Mouse (Mus musculus) gastrocnemius, postnatal 4 days (tissue): ENCODE results near the gene Adam8. TPM values are rescaled to one million over a fixed set of nuclear protein-coding genes. Genes with fewer than 3 reads are reported as not detected.

Experiments
- DNase-seq, 2 experiments: peaks; one replicate each; pipeline ENCODE4 v3.0.0; 2021 to 2022; ENCODE audit warnings: low spot score in 2 of 2, mixed read lengths in 2 of 2
- microRNA-seq: library from miRNA; unstranded; fragments of <30 nt; microRNA quantifications from one replicate; pipeline ENCODE4 v1.2.0, GENCODE M21; 2021
- total RNA-seq, 2 experiments: library from RNA; stranded (reverse); gene quantifications; 2 replicates each; pipeline ENCODE4 v1.2.3; 2021

Gene Adam8
- total RNA-seq, 2 experiments from 2014 or later = 0.78 to 1.1 TPM

DNA sequence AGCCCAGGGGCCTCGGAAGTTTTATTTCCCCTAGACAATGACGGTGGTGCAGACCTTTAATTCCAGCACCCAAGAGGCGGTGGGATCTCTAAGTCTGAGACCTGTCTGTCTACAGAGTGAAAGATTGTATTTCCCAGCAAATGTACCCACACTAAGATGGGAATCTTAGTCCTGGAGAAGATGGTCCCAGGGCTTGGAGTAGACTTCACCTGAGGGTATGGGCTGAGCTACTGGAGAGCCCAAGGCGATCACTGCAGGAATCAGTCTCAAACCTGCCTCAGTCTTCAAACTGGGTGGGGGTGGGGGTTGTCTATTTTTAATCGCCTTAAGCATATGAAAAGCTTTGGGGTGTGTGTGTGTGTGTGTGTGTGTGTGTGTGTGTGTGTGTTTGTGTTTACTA is 46.3 kb downstream of the Adam8 start:
- DNase-seq = no peak

- no peak for DNase-seq
Observed at GRCm38 (mm10) chr7:139945516-139945915, 46.8 kb downstream of the Adam8 start.

DNA sequence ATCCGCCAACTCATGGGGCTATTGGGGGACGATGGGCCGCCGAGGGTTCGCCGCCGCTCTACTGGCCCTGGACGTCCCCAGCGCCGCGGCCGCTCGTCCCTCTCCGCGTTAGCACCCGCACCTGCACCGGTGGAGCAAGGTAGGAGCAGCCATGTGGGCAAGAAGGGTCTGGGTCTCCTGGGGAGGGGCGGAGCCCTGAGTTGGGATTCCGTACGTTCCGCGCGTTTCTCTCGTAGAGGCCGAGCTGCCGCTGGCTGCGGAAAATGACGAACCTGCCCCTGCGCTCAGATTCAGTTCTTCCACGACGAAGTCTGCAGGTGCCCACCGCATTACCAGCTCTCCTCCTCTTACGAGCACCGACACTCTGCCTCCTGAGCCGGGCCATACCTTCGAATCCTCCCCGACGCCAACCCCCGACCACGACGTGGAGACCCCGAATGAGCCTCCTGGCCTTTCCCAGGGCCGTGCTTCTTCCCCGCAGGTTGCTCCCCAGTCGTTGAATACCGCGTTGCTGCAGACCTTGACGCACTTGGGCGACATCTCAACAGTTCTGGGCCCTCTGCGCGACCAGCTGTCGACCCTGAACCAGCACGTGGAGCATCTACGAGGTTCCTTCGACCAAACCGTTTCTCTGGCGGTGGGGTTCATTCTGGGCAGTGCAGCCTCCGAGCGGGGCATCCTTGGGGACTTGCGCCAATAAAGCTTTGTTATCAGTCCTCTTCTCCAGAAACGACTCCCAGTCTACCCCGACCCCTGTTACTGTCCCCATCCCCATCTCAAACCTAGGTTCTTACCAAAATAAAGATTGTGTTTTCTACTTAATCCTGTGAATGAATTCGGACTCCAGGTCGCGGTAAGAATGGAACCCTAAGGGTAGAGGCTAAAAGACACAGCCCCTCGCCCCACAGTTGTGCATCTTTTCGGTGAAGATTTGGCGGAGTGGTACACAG is 47.8 kb downstream of the Adam8 start:
- DNase-seq = no peak

GRCm38 (mm10) chr7:139943674-139944281 is 48.6 kb downstream of the Adam8 start, which contains the start of gene Utf1:
Gene Utf1 (plus strand): TSS chr7:139943789.
- DNase-seq = peak in 1 of 2 experiments; percentile 30

DNA sequence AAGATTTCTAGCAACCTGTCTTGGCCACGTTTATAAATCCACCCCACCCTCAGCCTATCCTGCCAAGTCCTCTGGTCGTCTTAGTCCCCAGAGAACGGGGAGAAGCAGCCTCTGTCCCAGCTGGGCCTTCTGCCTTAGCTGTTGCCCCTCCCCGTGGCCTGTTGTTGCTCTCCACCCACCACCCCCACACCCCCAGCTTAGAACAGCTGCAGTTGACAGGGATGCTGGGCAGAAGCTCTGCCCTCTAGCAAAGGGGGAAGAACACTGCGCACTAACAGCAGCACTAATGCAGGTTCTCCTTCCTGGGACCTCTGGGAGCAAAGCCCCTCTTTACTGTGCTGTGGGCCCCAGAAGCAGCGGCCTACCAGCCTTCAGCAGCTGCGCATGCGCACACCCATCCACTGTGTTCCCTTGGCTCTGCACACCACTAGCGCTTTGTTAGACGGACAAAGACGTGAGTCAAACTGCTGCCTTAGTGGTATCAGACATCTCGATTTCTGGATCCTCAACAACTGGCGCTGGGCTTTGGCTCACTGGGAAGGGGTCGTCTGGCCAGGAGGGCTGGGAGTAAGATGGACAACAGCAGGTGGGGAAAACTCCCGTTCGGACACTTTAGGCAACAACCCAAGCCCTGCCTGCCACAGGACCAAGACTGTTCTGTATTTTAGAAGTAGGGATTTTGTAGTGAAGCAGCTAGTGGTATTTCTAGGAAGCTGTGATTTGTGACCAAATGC is 51.7 kb downstream of the Adam8 start:
- peak in 1 of 2 experiments; percentile 25 for DNase-seq

DNA sequence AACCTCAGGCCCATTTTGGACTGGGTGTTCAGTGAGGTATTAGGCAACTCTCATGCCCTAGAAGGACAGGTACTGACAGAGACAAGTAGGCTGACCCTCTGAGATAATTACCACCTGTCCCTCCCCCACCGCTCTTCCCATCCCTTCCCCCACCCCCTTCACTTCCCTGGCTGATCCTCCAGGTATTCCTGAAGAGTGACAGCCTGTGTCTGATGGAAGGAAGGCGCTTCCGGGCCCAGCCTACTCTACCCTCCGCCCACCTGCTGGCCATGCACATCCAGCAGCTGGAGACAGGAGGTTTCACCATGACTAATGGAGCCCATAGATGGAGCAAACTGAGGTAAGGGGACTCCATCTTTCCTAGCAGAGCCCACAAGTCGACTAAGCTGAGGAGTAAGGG is 54.6 kb downstream of the Adam8 start:
- no peak for DNase-seq

- DNase-seq = no peak
Observed at GRCm38 (mm10) chr7:139937138-139937537, 55.2 kb downstream of the Adam8 start.

GRCm38 (mm10) chr7:139936705-139937104 is 55.7 kb downstream of the Adam8 start:
- DNase-seq = no peak

- DNase-seq = peak in 1 of 2 experiments; percentile 34
Observed at GRCm38 (mm10) chr7:139930732-139931131, 61.6 kb downstream of the Adam8 start.

Small RNA genes lying within 50 kb of the gene (microRNA-seq; reads per million reads assigned to microRNA genes)
- gene Mir202 = not detected
- gene Mir7062 = not detected
- not detected for gene mmu-mir-7686

Other genes with a start within 250 kb of the Adam8 start
- under 1 TPM; 0.05 TPM for gene Adgra1, start 158.4 kb downstream of the Adam8 start, total RNA-seq
- gene Kndc1, start 97.9 kb downstream of the Adam8 start, total RNA-seq = 1 to 10 TPM in 1 of 2 experiments, under 1 TPM in 1; 0.91 to 1.0 TPM
- not detected for gene Utf1, start 48.8 kb downstream of the Adam8 start, total RNA-seq
- gene 6430531B16Rik, start 13.8 kb downstream of the Adam8 start, total RNA-seq = not detected
- 10 to 100 TPM; 11.0 to 11.2 TPM for gene Zfp511, start 43.8 kb upstream of the Adam8 start, total RNA-seq
- gene Tubgcp2, start 44.1 kb upstream of the Adam8 start, total RNA-seq = 10 to 100 TPM; 34.6 to 38.0 TPM
- not detected for gene Msx3, start 56.5 kb upstream of the Adam8 start, total RNA-seq
- not detected for gene Caly, start 90.0 kb upstream of the Adam8 start, total RNA-seq
- gene Prap1, start 100.8 kb upstream of the Adam8 start, total RNA-seq = not detected
- gene Fuom, start 109.9 kb upstream of the Adam8 start, total RNA-seq = 10 to 100 TPM; 30.6 to 32.4 TPM
- 1 to 10 TPM; 6.6 to 7.0 TPM for gene Paox, start 123.2 kb upstream of the Adam8 start, total RNA-seq
- 10 to 100 TPM; 78.9 to 80.2 TPM for gene Echs1, start 123.9 kb upstream of the Adam8 start, total RNA-seq
- gene Mtg1, start 145.0 kb upstream of the Adam8 start, total RNA-seq = 10 to 100 TPM; 19.6 to 20.4 TPM
- under 1 TPM; 0.29 to 0.42 TPM for gene Sprn, start 162.3 kb upstream of the Adam8 start, total RNA-seq
- gene Olfr522, start 172.2 kb upstream of the Adam8 start, total RNA-seq = not detected
- not detected for gene Olfr523, start 180.7 kb upstream of the Adam8 start, total RNA-seq
- gene Olfr524, start 213.4 kb upstream of the Adam8 start, total RNA-seq = not detected
- gene Cd163l1, start 225.7 kb upstream of the Adam8 start, total RNA-seq = under 1 TPM in 1 of 2 experiments, not detected in 1; 0.16 TPM